Mouse (Mus musculus) testis, adult 2 months (tissue): ENCODE results near the gene Ect2l.

Experiments used
- CTCF ChIP-seq: fragments of 200-500 bp; IDR thresholded peaks from 2 replicates; pipeline ENCODE4 v1.5.1; 2012; ENCODE audit warnings: low read depth, mild to moderate bottlenecking, inconsistent platforms, low read length, moderate library complexity; ENCODE audit not compliant: control insufficient read depth, insufficient read depth, insufficient replicate concordance
- POLR2A ChIP-seq: fragments of 200-500 bp; IDR thresholded peaks from 2 replicates; pipeline ENCODE4 v1.6.1; 2012; ENCODE audit warnings: low read depth, mild to moderate bottlenecking, inconsistent platforms, low read length, moderate library complexity; ENCODE audit not compliant: control insufficient read depth

- no peak for TF ChIP-seq POLR2A
- TF ChIP-seq CTCF: no peak
These were observed 97.1 kb downstream of the Ect2l start for GRCm38 (mm10) chr10:18113473-18114093.
